Mouse (Mus musculus) ES-E14 (cell line): ENCODE data around the gene Rfxank. TPM values are rescaled to one million over a fixed set of nuclear protein-coding genes. Genes with fewer than 3 reads are reported as not detected.
A peak's percentile ranks its signal among the peaks of the same experiment; 100 is the strongest.

Source experiments
- DNase-seq: peaks from one replicate; pipeline ENCODE4 v3.0.0-alpha.2; 2013; ENCODE audit warnings: low read depth, low spot score
- H3K27ac ChIP-seq: 2 replicates; pipeline ENCODE4 v1.5.1; 2012; ENCODE audit warnings: low read depth, mild to moderate bottlenecking, low read length, moderate library complexity, mixed read lengths; ENCODE audit not compliant: poor library complexity, insufficient read depth, severe bottlenecking
- H3K36me3 ChIP-seq: 2 replicates; pipeline ENCODE4 v1.6.1; 2012; ENCODE audit warnings: mild to moderate bottlenecking, low read length, moderate library complexity, mixed read lengths; ENCODE audit not compliant: control insufficient read depth, poor library complexity, insufficient read depth, severe bottlenecking
- H3K4me1 ChIP-seq, 2 experiments: fragments of 150-350 bp in 1 of 2; sonication (generic) in 1 of 2; 2 replicates each; pipeline ENCODE4 v1.6.1; 2012; ENCODE audit warnings: low read length in 2 of 2, mild to moderate bottlenecking in 1 of 2, mixed read lengths in 1 of 2; ENCODE audit not compliant: control insufficient read depth in 2 of 2, insufficient read depth in 2 of 2, poor library complexity in 1 of 2
- H3K4me3 ChIP-seq, 2 experiments: fragments of 150-350 bp in 1 of 2; sonication (generic) in 1 of 2; 2 replicates each; pipeline ENCODE4 v1.5.1; 2012; ENCODE audit warnings: low read length in 2 of 2, low read depth in 1 of 2, mild to moderate bottlenecking in 1 of 2, mixed read lengths in 1 of 2; ENCODE audit not compliant: insufficient read depth in 1 of 2, poor library complexity in 1 of 2, severe bottlenecking in 1 of 2
- H3K9ac ChIP-seq: 2 replicates; pipeline ENCODE4 v1.6.1; 2012; ENCODE audit warnings: low read depth, mild to moderate bottlenecking, low read length, mixed read lengths; ENCODE audit not compliant: poor library complexity, insufficient read depth, severe bottlenecking
- H3K9me3 ChIP-seq: fragments of 150-350 bp; sonication (generic); 2 replicates; pipeline ENCODE4 v1.6.1; 2012; ENCODE audit warnings: low read depth, mild to moderate bottlenecking, low read length; ENCODE audit not compliant: control insufficient read depth, insufficient read depth
- CHD2 ChIP-seq: IDR thresholded peaks from 2 replicates; pipeline ENCODE4 v1.6.1; 2014; ENCODE audit warnings: mild to moderate bottlenecking, low read depth, low read length, inconsistent platforms
- HCFC1 ChIP-seq: IDR thresholded peaks from 2 replicates; pipeline ENCODE4 v1.6.1; 2012; ENCODE audit warnings: low read length, inconsistent platforms, borderline replicate concordance; ENCODE audit not compliant: insufficient read depth
- MAFK ChIP-seq: IDR thresholded peaks from 2 replicates; pipeline ENCODE4 v1.6.1; 2014; ENCODE audit warnings: mild to moderate bottlenecking, low read depth, low read length, inconsistent platforms; ENCODE audit not compliant: insufficient read depth
- ZC3H11A ChIP-seq: IDR thresholded peaks from 2 replicates; pipeline ENCODE4 v1.6.1; 2012; ENCODE audit warnings: low read depth, mild to moderate bottlenecking, inconsistent platforms, low read length, borderline replicate concordance
- ZNF384 ChIP-seq: IDR thresholded peaks from 2 replicates; pipeline ENCODE4 v1.6.1; 2012; ENCODE audit warnings: low read depth, low read length, inconsistent platforms
- in situ Hi-C, 2 experiments: fragments of 600-800 bp; cut with MboI; formaldehyde crosslinking; loops; one replicate each; pipeline ENCODE4 v1.15.1; 2025; ENCODE audit warnings: low sequenced_read_pairs in 2 of 2, inconsistent platforms in 1 of 2; ENCODE audit not compliant: unreplicated experiment in 2 of 2
- total RNA-seq: library from RNA; depleted of rRNA; stranded (reverse); fragments of 300-350 nt; gene quantifications from 2 replicates; pipeline ENCODE4 v1.2.3, GENCODE M21; 2012; rRNA removed

Rfxank gene
- total RNA-seq, 1 experiment, result 10.4 TPM

DNA sequence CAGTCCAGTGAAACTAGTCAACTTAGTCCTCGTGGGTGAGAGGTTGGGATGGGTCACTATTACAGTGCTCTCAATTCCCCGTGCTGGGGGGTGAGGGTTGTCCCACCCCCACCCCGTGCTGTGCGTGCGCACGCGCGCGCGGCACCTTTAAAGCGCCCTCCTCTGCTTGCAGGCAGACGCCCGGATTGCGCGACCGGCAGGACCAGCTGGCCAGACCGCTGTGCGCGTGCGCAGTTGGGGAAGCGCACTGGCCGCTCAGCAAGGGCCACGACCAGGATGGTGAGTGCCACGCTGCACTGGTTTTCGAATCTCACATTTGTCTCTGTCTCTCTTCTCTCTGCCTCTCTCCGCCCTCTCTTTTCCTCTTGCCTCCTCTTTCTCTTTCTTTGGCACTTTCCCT is 55.7 kb downstream of the Rfxank start, which contains the start of gene Hapln4:
Hapln4 (plus strand) TSS at position 173 of the 400 bp plus-strand sequence.
- H3K9me3 ChIP-seq, result no peaks in the 10 kb centered on the region
- H3K4me1 ChIP-seq, result peaks cover 0 to 17% of the 10 kb centered on the region in 2 experiments; a peak in 2 of 4 replicates
- no peak for DNase-seq
- TF ChIP-seq MAFK, result no peak
- TF ChIP-seq ZNF384, result no peak
- TF ChIP-seq ZC3H11A, result no peak
- no peak for TF ChIP-seq HCFC1
- TF ChIP-seq CHD2, result no peak
- in situ Hi-C loops, result no loop called here
- peak within 1 kb of the TSS; percentile 45 for H3K9ac ChIP-seq
- no peak within 1 kb of the TSS for H3K27ac ChIP-seq
- H3K4me3 ChIP-seq, result peak within 1 kb of the TSS; percentile 66 to 68
- no peaks in the 10 kb centered on the region for H3K36me3 ChIP-seq

DNA sequence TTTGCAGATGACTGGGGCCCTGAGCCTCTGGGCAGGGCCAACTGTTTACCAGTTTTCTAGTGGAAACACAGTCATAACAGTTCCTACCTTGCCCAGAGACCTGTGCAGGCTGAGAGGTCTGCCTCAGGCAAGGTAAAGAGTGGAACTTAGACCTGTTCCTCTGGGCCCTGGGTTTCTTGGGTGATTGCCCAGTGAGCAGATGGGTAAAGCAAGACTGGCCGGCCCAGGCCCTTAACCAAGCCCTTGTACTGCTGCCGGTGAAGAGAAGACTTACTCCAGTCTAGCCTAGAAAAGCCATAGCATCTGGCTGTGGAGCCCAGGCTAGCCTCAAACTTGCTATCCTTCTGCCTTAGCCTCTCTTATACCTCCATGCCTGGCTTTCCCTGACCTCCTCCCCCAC is 57.0 kb downstream of the Rfxank start:
- Histone ChIP-seq H3K4me3 (no peak overlapping the region), H3K9ac (no peak overlapping the region), H3K36me3 (no peaks in the 10 kb centered on the region), H3K9me3 (no peaks in the 10 kb centered on the region), H3K4me1 (peaks cover 0 to 14% of the 10 kb centered on the region in 2 experiments; a peak in 1 of 4 replicates), H3K27ac (no peak overlapping the region)
- TF ChIP-seq ZC3H11A (no peak), CHD2 (no peak), ZNF384 (no peak), MAFK (no peak), HCFC1 (no peak)
- no peak for DNase-seq
- in situ Hi-C loops, result no loop called here

Other genes starting within 250 kb of the Rfxank start
- 2.5 and 4.0 TPM in 2 replicates for gene Tssk6, start 237.0 kb downstream of the Rfxank start, total RNA-seq
- 146 and 243 TPM in 2 replicates for gene Ndufa13, start 236.6 kb downstream of the Rfxank start, total RNA-seq
- 7.0 and 8.5 TPM in 2 replicates for gene Yjefn3, start 236.4 kb downstream of the Rfxank start, total RNA-seq
- gene Gatad2a, start 142.8 kb downstream of the Rfxank start, total RNA-seq, result 139 and 148 TPM in 2 replicates
- 82.4 and 124 TPM in 2 replicates for gene Mau2, start 96.4 kb downstream of the Rfxank start, total RNA-seq
- gene Sugp1, start 96.3 kb downstream of the Rfxank start, total RNA-seq, result 38.5 and 38.8 TPM in 2 replicates
- 2.0 and 2.5 TPM in 2 replicates for gene Tm6sf2, start 66.2 kb downstream of the Rfxank start, total RNA-seq
- 2.2 and 4.8 TPM in 2 replicates for gene Hapln4, start 55.7 kb downstream of the Rfxank start, total RNA-seq
- 4.3 and 9.2 TPM in 2 replicates for gene Ncan, start 18.3 kb downstream of the Rfxank start, total RNA-seq
- 9.6 and 10.4 TPM in 2 replicates for gene Nr2c2ap, start 7.8 kb downstream of the Rfxank start, total RNA-seq
- 30.0 and 31.2 TPM in 2 replicates for gene Borcs8, start 345 bp upstream of the Rfxank start, total RNA-seq
- gene Mef2b, start 557 bp upstream of the Rfxank start, total RNA-seq, result 3.6 and 5.4 TPM in 2 replicates
- 73.9 and 116 TPM in 2 replicates for gene Tmem161a, start 33.2 kb upstream of the Rfxank start, total RNA-seq
- gene Slc25a42, start 73.2 kb upstream of the Rfxank start, total RNA-seq, result 5.8 and 7.5 TPM in 2 replicates
- 45.5 and 57.6 TPM in 2 replicates for gene Sugp2, start 95.1 kb upstream of the Rfxank start, total RNA-seq
- gene Armc6, start 95.3 kb upstream of the Rfxank start, total RNA-seq, result 58.9 and 61.8 TPM in 2 replicates
- 34.4 and 39.0 TPM in 2 replicates for gene Homer3, start 143.7 kb upstream of the Rfxank start, total RNA-seq
- 71.0 and 73.3 TPM in 2 replicates for gene Ddx49, start 163.3 kb upstream of the Rfxank start, total RNA-seq
- gene Cope, start 163.4 kb upstream of the Rfxank start, total RNA-seq, result 101 and 112 TPM in 2 replicates
- 1.9 and 4.7 TPM in 2 replicates for gene Cers1, start 176.6 kb upstream of the Rfxank start, total RNA-seq
- 7.5 and 24.5 TPM in 2 replicates for gene Gdf1, start 190.7 kb upstream of the Rfxank start, total RNA-seq
- 54.7 and 57.6 TPM in 2 replicates for gene Upf1, start 214.1 kb upstream of the Rfxank start, total RNA-seq
- gene Comp, start 234.4 kb upstream of the Rfxank start, total RNA-seq, result 1.2 and 1.4 TPM in 2 replicates